Mouse (Mus musculus) liver, adult 2 months (tissue): ENCODE data around the gene Prkd2. TPM values are rescaled to one million over a fixed set of nuclear protein-coding genes. Genes with fewer than 3 reads are reported as not detected.
A peak's percentile ranks its signal among the peaks of the same experiment; 100 is the strongest.

ENCODE experiments used
- DNase-seq: peaks from one replicate; pipeline ENCODE4 v3.0.0-alpha.2; 2011; ENCODE audit warnings: low read depth, low spot score; ENCODE audit errors: extremely low read depth
- H3K27ac ChIP-seq: fragments of 200-500 bp; replicated peaks from 2 replicates; pipeline ENCODE4 v1.5.1; 2012; ENCODE audit warnings: low read depth, mild to moderate bottlenecking, control low read depth, inconsistent platforms, low read length; ENCODE audit not compliant: insufficient read depth
- H3K27me3 ChIP-seq: fragments of 200-500 bp; 2 replicates; pipeline ENCODE4 v1.6.1; 2012; ENCODE audit warnings: mild to moderate bottlenecking, moderate library complexity, low read length, inconsistent platforms; ENCODE audit not compliant: control insufficient read depth, insufficient read depth
- H3K36me3 ChIP-seq: fragments of 200-500 bp; 2 replicates; pipeline ENCODE4 v1.6.1; 2012; ENCODE audit warnings: low read length, inconsistent platforms; ENCODE audit not compliant: control insufficient read depth, insufficient read depth
- H3K4me1 ChIP-seq: fragments of 200-500 bp; 2 replicates; pipeline ENCODE4 v1.6.1; 2011; ENCODE audit warnings: low read length; ENCODE audit not compliant: control insufficient read depth, insufficient read depth
- H3K4me3 ChIP-seq: fragments of 200-500 bp; 2 replicates; pipeline ENCODE4 v1.5.1; 2011; ENCODE audit warnings: low read depth, mild to moderate bottlenecking, control low read depth, low read length, moderate library complexity; ENCODE audit not compliant: insufficient read depth
- H3K79me2 ChIP-seq: fragments of 200-500 bp; 2 replicates; pipeline ENCODE4 v1.6.1; 2012; ENCODE audit warnings: inconsistent platforms, mild to moderate bottlenecking, low read length, moderate library complexity; ENCODE audit not compliant: control insufficient read depth, insufficient read depth
- H3K9ac ChIP-seq: fragments of 200-500 bp; 2 replicates; pipeline ENCODE4 v1.6.1; 2012; ENCODE audit warnings: low read depth, mild to moderate bottlenecking, control low read depth, inconsistent platforms, low read length
- CTCF ChIP-seq: fragments of 200-500 bp; IDR thresholded peaks from 2 replicates; pipeline ENCODE4 v1.5.1; 2011; ENCODE audit warnings: low read depth, low read length, control low read depth
- POLR2A ChIP-seq: fragments of 200-500 bp; IDR thresholded peaks from 2 replicates; pipeline ENCODE4 v1.6.1; 2011; ENCODE audit warnings: low read length, control low read depth; ENCODE audit not compliant: insufficient read depth; ENCODE audit errors: extremely low read depth
- WGBS: fragments of 180-500 bp; shearing (Covaris S2); methylation state at CpG from one replicate; pipeline ENCODE4 v1.1.7; 2018; 5-methylcytosine and 5-hydroxymethylcytosine counted together
- polyA plus RNA-seq: library from polyadenylated mRNA; depleted of rRNA; stranded (reverse); fragments of >200 nt; gene quantifications from 2 replicates; pipeline ENCODE4 v1.2.3, GENCODE M21; 2012
- total RNA-seq: library from RNA; depleted of rRNA; stranded (reverse); fragments of >200 nt; gene quantifications from 2 replicates; pipeline ENCODE4 v1.2.3, GENCODE M21; 2014

The Prkd2 gene
- total and polyA plus RNA-seq, 2 experiments, result 2.5 to 11.7 TPM

DNA sequence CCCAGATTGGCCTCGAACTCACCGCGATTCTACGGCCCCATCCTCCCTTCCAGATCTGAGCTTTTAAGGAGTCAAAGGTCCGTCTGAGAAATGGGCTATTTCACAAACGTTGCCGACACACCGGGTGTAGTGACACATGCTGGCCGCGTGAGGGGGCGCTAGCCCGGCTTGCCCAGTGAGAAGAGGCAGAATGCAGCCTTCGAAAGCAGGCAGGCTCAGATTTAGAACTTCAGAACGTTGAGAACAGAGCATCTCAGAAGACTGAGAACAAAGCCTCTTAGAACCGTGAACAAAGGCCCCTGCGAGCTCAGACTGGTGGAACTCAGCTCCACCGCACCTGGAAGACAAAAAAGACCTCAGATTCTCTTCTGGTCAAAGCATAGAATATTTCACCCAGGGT, 31.5 kb downstream of the Prkd2 start:
- Histone ChIP-seq H3K9ac (no peak overlapping the region), H3K4me1 (no peaks in the 10 kb centered on the region; the same call in 1 of the 2 replicates), H3K27me3 (peaks cover 4% of the 10 kb centered on the region; the same call in 1 of the 2 replicates), H3K36me3 (peaks cover 3% of the 10 kb centered on the region; the same call in 1 of the 2 replicates), H3K27ac (peak overlapping the region; percentile 31; the same call in 1 of the 2 replicates), H3K4me3 (no peak overlapping the region), H3K79me2 (no peaks in the 10 kb centered on the region)
- 1% methylated on average over 17 of the region's 17 CpGs for WGBS
- TF ChIP-seq CTCF (peak; percentile 96), POLR2A (no peak)
- DNase-seq, result peak; percentile 63

- Histone ChIP-seq H3K4me3 (peak overlapping the region; percentile 18), H3K9ac (no peak overlapping the region), H3K4me1 (no peaks in the 10 kb centered on the region; the same call in 1 of the 2 replicates), H3K27me3 (peaks cover 4% of the 10 kb centered on the region; the same call in 1 of the 2 replicates), H3K79me2 (no peaks in the 10 kb centered on the region), H3K36me3 (peaks cover 3% of the 10 kb centered on the region; the same call in 1 of the 2 replicates), H3K27ac (peak overlapping the region; percentile 31; the same call in 1 of the 2 replicates)
- peak; percentile 28; the same call in 1 of the 2 replicates for TF ChIP-seq CTCF
- TF ChIP-seq POLR2A, result no peak
- WGBS, result under 1% methylated on average over 33 of the region's 33 CpGs
- peak; percentile 96 for DNase-seq
Observed at GRCm38 (mm10) chr7:16874756-16875309, 32.1 kb downstream of the Prkd2 start.

DNA sequence AGATGAGACGGTGACA, 32.4 kb downstream of the Prkd2 start, which contains the start of gene Dact3:
Gene Dact3, plus strand, starts transcription at position 8 of the 16 bp plus-strand sequence.
- 13% methylated on average over 1 of the region's 1 CpGs for WGBS
- H3K79me2 ChIP-seq, result no peaks in the 10 kb centered on the region
- H3K4me1 ChIP-seq, result no peaks in the 10 kb centered on the region; the same call in 1 of the 2 replicates
- peak within 1 kb of the TSS; percentile 31; the same call in 1 of the 2 replicates for H3K27ac ChIP-seq
- peak within 1 kb of the TSS; percentile 60 for H3K4me3 ChIP-seq
- peaks cover 1% of the 10 kb centered on the region; the same call in 1 of the 2 replicates for H3K36me3 ChIP-seq
- peaks cover 4% of the 10 kb centered on the region; the same call in 1 of the 2 replicates for H3K27me3 ChIP-seq
- TF ChIP-seq CTCF, result no peak
- TF ChIP-seq POLR2A, result no peak
- DNase-seq, result no peak
- H3K9ac ChIP-seq, result peak within 1 kb of the TSS; percentile 68

DNA sequence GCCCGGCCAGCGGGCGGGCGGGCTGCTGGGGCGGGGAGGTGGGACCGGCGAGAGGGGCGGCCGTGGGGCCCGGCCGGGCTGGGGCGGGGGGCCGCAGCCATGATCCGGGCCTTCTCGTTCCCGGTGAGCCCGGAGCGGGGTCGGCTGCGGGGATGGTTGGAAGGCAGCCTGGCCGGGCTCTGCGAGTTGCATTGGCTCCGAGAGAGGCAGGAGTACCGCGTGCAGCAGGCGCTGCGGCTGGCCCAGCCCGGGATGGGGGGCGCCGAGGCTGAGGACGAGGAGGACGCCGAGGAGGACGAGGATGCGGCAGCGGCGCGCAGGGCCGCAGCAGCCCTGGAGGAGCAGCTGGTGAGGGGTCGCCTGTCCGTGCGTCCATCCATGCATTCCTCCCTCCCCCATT, 32.6 kb downstream of the Prkd2 start:
- under 1% methylated on average over 42 of the region's 42 CpGs for WGBS
- TF ChIP-seq CTCF (no peak), POLR2A (no peak)
- Histone ChIP-seq H3K9ac (peak overlapping the region; percentile 68), H3K4me1 (no peaks in the 10 kb centered on the region; the same call in 1 of the 2 replicates), H3K36me3 (no peaks in the 10 kb centered on the region), H3K4me3 (peak overlapping the region; percentile 60), H3K27me3 (peaks cover 4% of the 10 kb centered on the region; the same call in 1 of the 2 replicates), H3K27ac (no peak overlapping the region), H3K79me2 (no peaks in the 10 kb centered on the region)
- no peak for DNase-seq

GRCm38 (mm10) chr7:16876006-16876405, 33.3 kb downstream of the Prkd2 start:
- 33% methylated on average over 11 of the region's 11 CpGs for WGBS
- no peak overlapping the region for H3K4me3 ChIP-seq

GRCm38 (mm10) chr7:16876608-16877007, 33.9 kb downstream of the Prkd2 start:
- H3K4me3 ChIP-seq, result no peak overlapping the region
- 33% methylated on average over 13 of the region's 13 CpGs for WGBS
- H3K79me2 ChIP-seq, result no peaks in the 10 kb centered on the region
- H3K9ac ChIP-seq, result no peak overlapping the region
- peaks cover 4% of the 10 kb centered on the region; the same call in 1 of the 2 replicates for H3K27me3 ChIP-seq
- DNase-seq, result no peak
- TF ChIP-seq POLR2A (no peak), CTCF (no peak)
- H3K36me3 ChIP-seq, result no peaks in the 10 kb centered on the region
- H3K4me1 ChIP-seq, result no peaks in the 10 kb centered on the region; the same call in 1 of the 2 replicates
- H3K27ac ChIP-seq, result no peak overlapping the region

More at GRCm38 (mm10) chr7:16876006-16876405, 33.3 kb downstream of the Prkd2 start:
- Histone ChIP-seq H3K36me3 (no peaks in the 10 kb centered on the region), H3K79me2 (no peaks in the 10 kb centered on the region), H3K27ac (no peak overlapping the region), H3K4me1 (no peaks in the 10 kb centered on the region; the same call in 1 of the 2 replicates), H3K27me3 (peaks cover 4% of the 10 kb centered on the region; the same call in 1 of the 2 replicates), H3K9ac (no peak overlapping the region)
- TF ChIP-seq CTCF (no peak), POLR2A (no peak)
- DNase-seq, result no peak
